Comparison of ENCODE assay signal across 35 mouse cellular contexts in the genomic region with DNA sequence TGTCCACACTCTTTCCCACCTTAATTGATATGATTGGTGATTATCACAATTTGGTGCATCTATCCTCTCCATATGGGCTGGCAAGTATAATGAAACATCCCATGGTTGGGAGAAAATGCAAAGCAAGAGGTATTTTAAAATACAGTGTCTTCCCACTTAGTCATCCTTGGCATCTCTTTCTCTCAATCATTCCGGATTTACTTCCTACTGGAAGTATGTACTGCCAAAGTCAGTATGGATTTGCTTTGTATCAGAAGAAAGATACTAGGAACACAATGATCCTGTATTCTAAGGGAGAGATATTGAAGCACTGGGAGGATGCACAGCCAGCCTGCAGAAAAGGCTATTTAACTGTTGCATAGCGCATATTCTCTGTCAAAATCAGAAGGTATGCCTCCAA.
"Had no signal": no experiment of that assay in that cellular context is flagged by ENCODE, and none has a peak within 500 bp of the region (broad histone marks: within the 10 kb centered on the region; RNA-seq: fewer than 3 reads in every experiment).

No protein-coding gene starts in this region.

- H3K4me3 ChIP-seq: heart, embryonic 12.5 days; heart, embryonic 13.5 days; heart, embryonic 15.5 days; hindbrain, embryonic 10.5 days; hindbrain, embryonic 12.5 days; hindbrain, embryonic 13.5 days; hindbrain, embryonic 15.5 days; intestine, embryonic 15.5 days; kidney, embryonic 15.5 days; layer of hippocampus, adult 2 months; left cerebral cortex, adult 2 months had no signal

- ATAC-seq: hindbrain, embryonic 16.5 days; hindbrain, postnatal 0 days; inflammation-experienced regulatory T-cells, adult 6 months; intestine, embryonic 15.5 days; intestine, embryonic 16.5 days; intestine, postnatal 0 days had no signal

- H3K27me3 ChIP-seq: heart, embryonic 12.5 days; heart, embryonic 13.5 days; heart, embryonic 15.5 days; hindbrain, embryonic 12.5 days; hindbrain, embryonic 13.5 days; hindbrain, embryonic 15.5 days; intestine, embryonic 15.5 days; kidney, embryonic 15.5 days had no signal

- H3K4me2 ChIP-seq: heart, embryonic 11.5 days; heart, embryonic 12.5 days; heart, embryonic 13.5 days; heart, embryonic 15.5 days; hindbrain, embryonic 12.5 days; hindbrain, embryonic 13.5 days; hindbrain, embryonic 14.5 days; hindbrain, embryonic 15.5 days; intestine, embryonic 15.5 days; kidney, embryonic 15.5 days had no signal

- H3K9me3 ChIP-seq: heart, embryonic 12.5 days; heart, embryonic 13.5 days; heart, embryonic 15.5 days; hindbrain, embryonic 10.5 days; hindbrain, embryonic 12.5 days; hindbrain, embryonic 13.5 days; hindbrain, embryonic 15.5 days; intestine, embryonic 15.5 days; kidney, embryonic 15.5 days had no signal

- DNase-seq: heart, postnatal 10 days; heart, postnatal 14 days; heart, postnatal 36 days; heart, postnatal 4 days; kidney, adult 11 months; kidney, adult 18-20 months; kidney, adult 2 months; kidney, adult 8-10 months; kidney, adult 9 months; kidney, postnatal 10 days; kidney, postnatal 14 days; kidney, postnatal 25 days; kidney, postnatal 36 days; kidney, postnatal 4 days; layer of hippocampus, adult 9-11 months; layer of hippocampus, postnatal 36 days had no signal

- H3K36me3 ChIP-seq: heart, embryonic 12.5 days; heart, embryonic 13.5 days; heart, embryonic 15.5 days; hindbrain, embryonic 10.5 days; hindbrain, embryonic 12.5 days; hindbrain, embryonic 13.5 days; hindbrain, embryonic 15.5 days; intestine, embryonic 15.5 days; kidney, embryonic 15.5 days had no signal

- H3K27ac ChIP-seq: heart, embryonic 13.5 days; heart, embryonic 15.5 days; hindbrain, embryonic 10.5 days; hindbrain, embryonic 12.5 days; hindbrain, embryonic 13.5 days; hindbrain, embryonic 14.5 days; hindbrain, embryonic 15.5 days; hindbrain, postnatal 0 days; intestine, embryonic 15.5 days; kidney, embryonic 15.5 days; kidney, postnatal 0 days; layer of hippocampus, adult 2 months; left cerebral cortex, adult 2 months had no signal

- H3K9ac ChIP-seq: heart, embryonic 12.5 days; heart, embryonic 13.5 days; heart, embryonic 15.5 days; hindbrain, embryonic 12.5 days; hindbrain, embryonic 13.5 days; hindbrain, embryonic 14.5 days; hindbrain, embryonic 15.5 days; intestine, embryonic 15.5 days; kidney, embryonic 15.5 days had no signal

- H3K4me1 ChIP-seq: heart, embryonic 12.5 days; heart, embryonic 13.5 days; heart, embryonic 15.5 days; hindbrain, embryonic 10.5 days; hindbrain, embryonic 12.5 days; hindbrain, embryonic 13.5 days; hindbrain, embryonic 15.5 days; intestine, embryonic 15.5 days; kidney, embryonic 15.5 days had no signal
